Comparison of ENCODE assay signal across 26 mouse cellular contexts in genomic region chr3:116263977-116264376, GRCm38 (mm10). TPM values are rescaled to one million over a fixed set of nuclear protein-coding genes. Genes with fewer than 3 reads are reported as not detected.
DNase-seq lines count a peak whose midpoint lies in the region; ATAC-seq and TF ChIP-seq lines count a peak whose summit lies in the region.
"Had no signal": no experiment of that assay in that cellular context is flagged by ENCODE, and none has a peak within 500 bp of the region (broad histone marks: within the 10 kb centered on the region; RNA-seq: fewer than 3 reads in every experiment).

No protein-coding gene starts in this region.

- WGBS in lung, embryonic 14.5 days, result 36% methylated on average over 1 of the region's 1 CpGs
- 73% methylated on average over 1 of the region's 1 CpGs for WGBS in liver, embryonic 14.5 days (ENCODE audit: insufficient replicate concordance)

- no peak overlapping the region for H3K9ac ChIP-seq in lung, embryonic 14.5 days
- H3K9ac ChIP-seq in liver, embryonic 14.5 days (replicated peaks), result no peak overlapping the region
- H3K9ac ChIP-seq: embryonic facial prominence, embryonic 15.5 days; heart, embryonic 12.5 days; intestine, embryonic 15.5 days; midbrain, embryonic 12.5 days; neural tube, embryonic 15.5 days had no signal

- H3K4me1 ChIP-seq in lung, embryonic 14.5 days (ENCODE audit: insufficient read depth), result 0 out of 2 replicates have a peak, but pooled peaks cover 3% of the 10 kb centered on the region
- H3K4me1 ChIP-seq in liver, embryonic 14.5 days (replicated peaks; ENCODE audit: control insufficient read depth in 2 of 2, insufficient read depth in 2 of 2, low read length in 1 of 2), result peaks cover 0 to 3% of the 10 kb centered on the region in 2 experiments; a peak in 1 of 4 replicates
- H3K4me1 ChIP-seq: embryonic facial prominence, embryonic 15.5 days; heart, embryonic 12.5 days; hindbrain, embryonic 10.5 days; intestine, embryonic 15.5 days; midbrain, embryonic 12.5 days; neural tube, embryonic 15.5 days had no signal

- H3K9me3 ChIP-seq in lung, embryonic 14.5 days (ENCODE audit: low read depth, low read length), result no peaks in the 10 kb centered on the region
- H3K9me3 ChIP-seq in liver, embryonic 14.5 days (ENCODE audit: control insufficient read depth, low read length), result no peaks in the 10 kb centered on the region
- H3K9me3 ChIP-seq: embryonic facial prominence, embryonic 15.5 days; heart, embryonic 12.5 days; hindbrain, embryonic 10.5 days; intestine, embryonic 15.5 days; midbrain, embryonic 12.5 days; neural tube, embryonic 15.5 days had no signal

- peak; percentile 63 for DNase-seq in lung, embryonic 14.5 days
- DNase-seq in lung, postnatal 10 days, result no peak
- DNase-seq in NIH3T3 (ENCODE audit: low read depth), result peak; percentile 44
- peak; percentile 3 to 4 (median 3) for DNase-seq in liver, embryonic 14.5 days (ENCODE audit: low read depth in 3 of 3, low spot score in 3 of 3)
- peak; percentile 5 for DNase-seq in yolk sac, embryonic 10.5 days (ENCODE audit: low spot score)
- no peak for DNase-seq in cerebellum, adult 9-10 months
- DNase-seq in layer of hippocampus, adult 9-10 months (ENCODE audit: low spot score), result no peak
- DNase-seq: adrenal gland, postnatal 14 days; cerebellum, adult 9-11 months; gastrocnemius, postnatal 14 days; heart, adult 18-20 months; heart, postnatal 10 days; kidney, adult 9 months; kidney, postnatal 36 days; thymus, adult 2 months; thymus, postnatal 4 days had no signal

- H3K27me3 ChIP-seq in lung, embryonic 14.5 days (ENCODE audit: insufficient read depth, low read length), result no peaks in the 10 kb centered on the region
- no peaks in the 10 kb centered on the region for H3K27me3 ChIP-seq in liver, embryonic 14.5 days (ENCODE audit: control insufficient read depth, insufficient read depth, low read length)
- H3K27me3 ChIP-seq: embryonic facial prominence, embryonic 15.5 days; heart, embryonic 12.5 days; intestine, embryonic 15.5 days; midbrain, embryonic 12.5 days; neural tube, embryonic 15.5 days had no signal

- H3K27ac ChIP-seq in lung, embryonic 14.5 days (ENCODE audit: low read depth), result no peak overlapping the region
- no peak overlapping the region for H3K27ac ChIP-seq in liver, embryonic 14.5 days
- H3K27ac ChIP-seq: embryonic facial prominence, embryonic 15.5 days; hindbrain, embryonic 10.5 days; intestine, embryonic 15.5 days; left cerebral cortex, adult 2 months; midbrain, embryonic 12.5 days; neural tube, embryonic 15.5 days; stomach, postnatal 0 days had no signal

- TF ChIP-seq EP300 in liver, embryonic 14.5 days (IDR thresholded peaks at IDR 0.05; ENCODE audit: low read depth), result no peak

- ATAC-seq in lung, embryonic 14.5 days (ENCODE audit: insufficient read depth), result peak; percentile 61; the same call in 1 of the 2 replicates
- peak; percentile 37; the same call in 1 of the 2 replicates for ATAC-seq in liver, embryonic 14.5 days (ENCODE audit: insufficient read depth)
- ATAC-seq: forebrain, embryonic 16.5 days; hindbrain, embryonic 16.5 days; intestine, embryonic 15.5 days had no signal

- H3K4me2 ChIP-seq in lung, embryonic 14.5 days, result no peak overlapping the region
- H3K4me2 ChIP-seq in liver, embryonic 14.5 days (ENCODE audit: low read depth), result no peak overlapping the region
- H3K4me2 ChIP-seq: embryonic facial prominence, embryonic 15.5 days; heart, embryonic 12.5 days; intestine, embryonic 15.5 days; midbrain, embryonic 12.5 days; neural tube, embryonic 15.5 days had no signal

- no peak for TF ChIP-seq CTCF in lung, embryonic 14.5 days (IDR thresholded peaks at IDR 0.05; ENCODE audit: low read depth)
- no peak for TF ChIP-seq CTCF in liver, embryonic 14.5 days (IDR thresholded peaks at IDR 0.05; ENCODE audit: low read depth)

- H3K36me3 ChIP-seq in lung, embryonic 14.5 days (ENCODE audit: insufficient read depth), result no peaks in the 10 kb centered on the region
- no peaks in the 10 kb centered on the region for H3K36me3 ChIP-seq in liver, embryonic 14.5 days (replicated peaks; ENCODE audit: control insufficient read depth, insufficient read depth, low read depth)
- H3K36me3 ChIP-seq: embryonic facial prominence, embryonic 15.5 days; heart, embryonic 12.5 days; hindbrain, embryonic 10.5 days; intestine, embryonic 15.5 days; midbrain, embryonic 12.5 days; neural tube, embryonic 15.5 days had no signal

- H3K4me3 ChIP-seq in lung, embryonic 14.5 days (ENCODE audit: low read depth, low read length), result no peak overlapping the region
- no peak overlapping the region for H3K4me3 ChIP-seq in liver, embryonic 14.5 days (ENCODE audit: insufficient read depth in 1 of 2, low read depth in 2 of 2, low read length in 2 of 2)
- H3K4me3 ChIP-seq: embryonic facial prominence, embryonic 15.5 days; heart, embryonic 12.5 days; hindbrain, embryonic 10.5 days; intestine, embryonic 15.5 days; left cerebral cortex, adult 2 months; midbrain, embryonic 12.5 days; neural tube, embryonic 15.5 days had no signal

RNA-seq across cellular contexts. Expression of gene Gpr88, which starts 10.7 kb away (rescaled TPM):
- 1.3 and 1.7 TPM in 2 replicates for polyA plus RNA-seq in lung, embryonic 14.5 days (2014; fragmentation: Nextera tagmentation; extraction: Ambion mirVana)
- 0.06 and 0.08 TPM in 2 replicates for polyA plus RNA-seq in liver, embryonic 14.5 days (2012; rRNA removed)
- polyA plus RNA-seq in liver, embryonic 14.5 days (2014; fragmentation: Nextera tagmentation; extraction: Ambion mirVana), result 0.06 and 0.17 TPM in 2 replicates
- polyA plus RNA-seq: heart, embryonic 12.5 days had no signal

Comparison
In these comparisons a context has a peak if more than half of its experiments do, and no peak if none do; other contexts are left out.
1. DNase-seq: peak in lung, embryonic 14.5 days (single experiment), NIH3T3 (single experiment), liver, embryonic 14.5 days (3 of 3) and yolk sac, embryonic 10.5 days (single experiment); none in lung, postnatal 10 days (single experiment), cerebellum, adult 9-10 months (single experiment) and layer of hippocampus, adult 9-10 months (single experiment).